Mouse (Mus musculus) midbrain, embryonic 12.5 days (tissue): ENCODE data around the gene Tmem182. TPM values are rescaled to one million over a fixed set of nuclear protein-coding genes. Genes with fewer than 3 reads are reported as not detected.
A peak's percentile ranks its signal among the peaks of the same experiment; 100 is the strongest.

Experiments
- ATAC-seq: fragments of 200-750 bp; cut with Nextera tagmentation; 2 replicates; pipeline ENCODE4 v1.8.0; 2017; ENCODE audit warnings: low read depth, moderate TSS enrichment, moderate library complexity; ENCODE audit not compliant: low FRiP score
- H3K27ac ChIP-seq: fragments of 300-500 bp; sonication (generic); replicated peaks from 2 replicates; pipeline ENCODE4 v1.5.1; 2016; ENCODE audit warnings: mild to moderate bottlenecking
- H3K27me3 ChIP-seq: fragments of 300-500 bp; sonication (generic); 2 replicates; pipeline ENCODE4 v1.6.1; 2016; ENCODE audit warnings: mild to moderate bottlenecking
- H3K36me3 ChIP-seq: fragments of 300-500 bp; sonication (generic); 2 replicates; pipeline ENCODE4 v1.6.1; 2016
- H3K4me1 ChIP-seq: fragments of 300-500 bp; sonication (generic); 2 replicates; pipeline ENCODE4 v1.6.1; 2016
- H3K4me2 ChIP-seq: fragments of 300-500 bp; sonication (generic); replicated peaks from 2 replicates; pipeline ENCODE4 v1.6.1; 2016; ENCODE audit warnings: mild to moderate bottlenecking, moderate library complexity
- H3K4me3 ChIP-seq: fragments of 300-500 bp; sonication (generic); 2 replicates; pipeline ENCODE4 v1.5.1; 2016; ENCODE audit warnings: mild to moderate bottlenecking
- H3K9ac ChIP-seq: fragments of 300-500 bp; sonication (generic); replicated peaks from 2 replicates; pipeline ENCODE4 v1.6.1; 2016; ENCODE audit warnings: mild to moderate bottlenecking, moderate library complexity
- H3K9me3 ChIP-seq: fragments of 300-500 bp; sonication (generic); 2 replicates; pipeline ENCODE4 v1.6.1; 2016; ENCODE audit warnings: mild to moderate bottlenecking
- WGBS: fragments of 180-500 bp; shearing (Covaris S2); methylation state at CpG from one replicate; pipeline ENCODE4 v1.1.7; 2016; 5-methylcytosine and 5-hydroxymethylcytosine counted together
- polyA plus RNA-seq: library from polyadenylated mRNA; unstranded; fragments of >200 nt; fragmentation: Nextera tagmentation; extraction: Ambion mirVana; gene quantifications from 2 replicates; pipeline ENCODE4 v1.2.1, GENCODE M21; 2016

Tmem182 gene
- polyA plus RNA-seq, 1 experiment from 2014 or later, result not detected

GRCm38 (mm10) chr1:40879051-40879450, 73.7 kb downstream of the Tmem182 start:
- WGBS, result 19% methylated on average over 9 of the region's 9 CpGs
- H3K9me3 ChIP-seq, result no peaks in the 10 kb centered on the region
- H3K4me1 ChIP-seq, result no peaks in the 10 kb centered on the region
- H3K9ac ChIP-seq, result no peak overlapping the region
- ATAC-seq, result no peak
- no peak overlapping the region for H3K27ac ChIP-seq
- H3K4me3 ChIP-seq, result no peak overlapping the region
- H3K4me2 ChIP-seq, result no peak overlapping the region
- H3K27me3 ChIP-seq, result 0 out of 2 replicates have a peak, but pooled peaks cover 4% of the 10 kb centered on the region
- H3K36me3 ChIP-seq, result no peaks in the 10 kb centered on the region

GRCm38 (mm10) chr1:40879526-40879925, 74.1 kb downstream of the Tmem182 start:
- Histone ChIP-seq H3K27ac (no peak overlapping the region), H3K4me1 (no peaks in the 10 kb centered on the region), H3K4me2 (no peak overlapping the region), H3K9me3 (no peaks in the 10 kb centered on the region), H3K9ac (no peak overlapping the region), H3K4me3 (no peak overlapping the region), H3K36me3 (no peaks in the 10 kb centered on the region), H3K27me3 (0 out of 2 replicates have a peak, but pooled peaks cover 4% of the 10 kb centered on the region)
- WGBS, result 78% methylated on average over 6 of the region's 6 CpGs
- no peak for ATAC-seq

GRCm38 (mm10) chr1:40880527-40880926, 75.1 kb downstream of the Tmem182 start:
- 23% methylated on average over 2 of the region's 2 CpGs for WGBS
- no peaks in the 10 kb centered on the region for H3K9me3 ChIP-seq
- no peaks in the 10 kb centered on the region for H3K4me1 ChIP-seq
- ATAC-seq, result no peak
- H3K9ac ChIP-seq, result no peak overlapping the region
- 0 out of 2 replicates have a peak, but pooled peaks cover 4% of the 10 kb centered on the region for H3K27me3 ChIP-seq
- H3K4me3 ChIP-seq, result no peak overlapping the region
- H3K4me2 ChIP-seq, result no peak overlapping the region
- no peak overlapping the region for H3K27ac ChIP-seq
- no peaks in the 10 kb centered on the region for H3K36me3 ChIP-seq

GRCm38 (mm10) chr1:40883856-40884255, 78.5 kb downstream of the Tmem182 start:
- Histone ChIP-seq H3K27me3 (0 out of 2 replicates have a peak, but pooled peaks cover 4% of the 10 kb centered on the region), H3K4me3 (no peak overlapping the region), H3K36me3 (no peaks in the 10 kb centered on the region), H3K9me3 (no peaks in the 10 kb centered on the region), H3K4me1 (no peaks in the 10 kb centered on the region), H3K27ac (no peak overlapping the region), H3K9ac (no peak overlapping the region), H3K4me2 (no peak overlapping the region)
- WGBS, result 91% methylated on average over 2 of the region's 2 CpGs
- no peak for ATAC-seq

GRCm38 (mm10) chr1:40884943-40885342, 79.5 kb downstream of the Tmem182 start:
- H3K9me3 ChIP-seq, result no peaks in the 10 kb centered on the region
- H3K9ac ChIP-seq, result no peak overlapping the region
- 77% methylated on average over 6 of the region's 6 CpGs for WGBS
- H3K36me3 ChIP-seq, result no peaks in the 10 kb centered on the region
- 0 out of 2 replicates have a peak, but pooled peaks cover under 1% of the 10 kb centered on the region for H3K27me3 ChIP-seq
- no peak overlapping the region for H3K4me3 ChIP-seq
- H3K4me1 ChIP-seq, result no peaks in the 10 kb centered on the region
- no peak overlapping the region for H3K4me2 ChIP-seq
- no peak for ATAC-seq
- H3K27ac ChIP-seq, result no peak overlapping the region

GRCm38 (mm10) chr1:40887673-40888072, 82.3 kb downstream of the Tmem182 start:
- H3K36me3 ChIP-seq, result no peaks in the 10 kb centered on the region
- H3K27ac ChIP-seq, result no peak overlapping the region
- no peaks in the 10 kb centered on the region for H3K9me3 ChIP-seq
- peak; percentile 63; the same call in 1 of the 2 replicates for ATAC-seq
- H3K9ac ChIP-seq, result no peak overlapping the region
- no peak overlapping the region for H3K4me3 ChIP-seq
- peaks cover 8% of the 10 kb centered on the region; the same call in 1 of the 2 replicates for H3K4me1 ChIP-seq
- H3K27me3 ChIP-seq, result no peaks in the 10 kb centered on the region
- 41% methylated on average over 12 of the region's 12 CpGs for WGBS
- no peak overlapping the region for H3K4me2 ChIP-seq

GRCm38 (mm10) chr1:40888396-40889040, 83.1 kb downstream of the Tmem182 start:
- Histone ChIP-seq H3K9me3 (no peaks in the 10 kb centered on the region), H3K27ac (no peak overlapping the region), H3K4me1 (peaks cover 8% of the 10 kb centered on the region; the same call in 1 of the 2 replicates), H3K36me3 (no peaks in the 10 kb centered on the region), H3K27me3 (no peaks in the 10 kb centered on the region), H3K9ac (no peak overlapping the region), H3K4me3 (no peak overlapping the region), H3K4me2 (no peak overlapping the region)
- ATAC-seq, result no peak
- WGBS, result 91% methylated on average over 8 of the region's 8 CpGs

GRCm38 (mm10) chr1:40889617-40890016, 84.2 kb downstream of the Tmem182 start:
- H3K4me1 ChIP-seq, result peaks cover 8% of the 10 kb centered on the region; the same call in 1 of the 2 replicates
- H3K9ac ChIP-seq, result no peak overlapping the region
- WGBS, result 84% methylated on average over 14 of the region's 14 CpGs
- no peaks in the 10 kb centered on the region for H3K9me3 ChIP-seq
- no peak overlapping the region for H3K4me3 ChIP-seq
- H3K36me3 ChIP-seq, result no peaks in the 10 kb centered on the region
- H3K27ac ChIP-seq, result no peak overlapping the region
- no peak overlapping the region for H3K4me2 ChIP-seq
- no peak for ATAC-seq
- H3K27me3 ChIP-seq, result no peaks in the 10 kb centered on the region

- no peak overlapping the region for H3K4me3 ChIP-seq
- no peak for ATAC-seq
- H3K4me2 ChIP-seq, result no peak overlapping the region
- 48% methylated on average over 8 of the region's 8 CpGs for WGBS
- H3K27ac ChIP-seq, result no peak overlapping the region
- no peak overlapping the region for H3K9ac ChIP-seq
- H3K9me3 ChIP-seq, result no peaks in the 10 kb centered on the region
- no peaks in the 10 kb centered on the region for H3K36me3 ChIP-seq
- H3K4me1 ChIP-seq, result peaks cover 8% of the 10 kb centered on the region; the same call in 1 of the 2 replicates
- no peaks in the 10 kb centered on the region for H3K27me3 ChIP-seq
Measured at GRCm38 (mm10) chr1:40890246-40890645, 84.8 kb downstream of the Tmem182 start.

GRCm38 (mm10) chr1:40903712-40904111, 98.3 kb downstream of the Tmem182 start:
- Histone ChIP-seq H3K27ac (no peak overlapping the region), H3K4me1 (no peaks in the 10 kb centered on the region), H3K9ac (no peak overlapping the region), H3K27me3 (no peaks in the 10 kb centered on the region), H3K36me3 (no peaks in the 10 kb centered on the region), H3K4me2 (no peak overlapping the region), H3K4me3 (no peak overlapping the region), H3K9me3 (no peaks in the 10 kb centered on the region)
- no peak for ATAC-seq
